Mouse (Mus musculus) brain, embryonic 14.5 days (tissue): Measurements from ENCODE around the gene Tsg101. TPM values are rescaled to one million over a fixed set of nuclear protein-coding genes. Genes with fewer than 3 reads are reported as not detected.

Experiments used
- DNase-seq: peaks from one replicate; pipeline ENCODE4 v3.0.0-alpha.2; 2011; ENCODE audit warnings: low read depth
- CTCF ChIP-seq: fragments of 200-500 bp; IDR thresholded peaks from 2 replicates; pipeline ENCODE4 v1.5.1; 2012; ENCODE audit warnings: inconsistent platforms, mild to moderate bottlenecking, moderate library complexity, borderline replicate concordance; ENCODE audit not compliant: insufficient read depth, insufficient read length; ENCODE audit errors: extremely low read depth
- POLR2A ChIP-seq: fragments of 200-500 bp; IDR thresholded peaks from 2 replicates; pipeline ENCODE4 v1.6.1; 2012; ENCODE audit warnings: mild to moderate bottlenecking, inconsistent platforms, borderline replicate concordance; ENCODE audit not compliant: poor library complexity, insufficient read depth, insufficient read length, severe bottlenecking; ENCODE audit errors: extremely low read depth
- polyA plus RNA-seq: library from polyadenylated mRNA; depleted of rRNA; stranded (reverse); fragments of >200 nt; gene quantifications from 2 replicates; pipeline ENCODE4 v1.2.3, GENCODE M21; 2012; rRNA removed

The Tsg101 gene
- polyA plus RNA-seq, 1 experiment, result 162 TPM

- no peak for DNase-seq
- TF ChIP-seq POLR2A, result no peak
- TF ChIP-seq CTCF, result no peak
These were observed 78.8 kb downstream of the Tsg101 start, which contains the start of gene Ldha for GRCm38 (mm10) chr7:46840787-46841525. Ldha (plus strand) TSS chr7:46841475.

GRCm38 (mm10) chr7:46840326-46840725 lies 79.4 kb downstream of the Tsg101 start:
- no peak for DNase-seq
- TF ChIP-seq CTCF (no peak), POLR2A (no peak)

GRCm38 (mm10) chr7:46839861-46840260 lies 79.9 kb downstream of the Tsg101 start:
- no peak for TF ChIP-seq POLR2A
- no peak for DNase-seq

GRCm38 (mm10) chr7:46839446-46839845 lies 80.3 kb downstream of the Tsg101 start:
- no peak for DNase-seq
- TF ChIP-seq POLR2A, result no peak
- TF ChIP-seq CTCF, result no peak

Other genes with a start within 250 kb of the Tsg101 start
- gene Tph1, start 247.4 kb downstream of the Tsg101 start, polyA plus RNA-seq, result 0.21 and 0.27 TPM in 2 replicates
- 14.5 and 14.8 TPM in 2 replicates for gene Saal1, start 209.3 kb downstream of the Tsg101 start, polyA plus RNA-seq
- gene Saa3, start 204.3 kb downstream of the Tsg101 start, polyA plus RNA-seq, result not detected in 2 replicates
- not detected in 2 replicates for gene Saa4, start 187.4 kb downstream of the Tsg101 start, polyA plus RNA-seq
- 0.22 TPM in 1 of 2 replicates, not detected in the other for gene Saa1, start 177.0 kb downstream of the Tsg101 start, polyA plus RNA-seq
- not detected in 2 replicates for gene Saa2, start 168.2 kb downstream of the Tsg101 start, polyA plus RNA-seq
- gene Hps5, start 123.9 kb downstream of the Tsg101 start, polyA plus RNA-seq, result 22.6 and 24.6 TPM in 2 replicates
- 28.7 and 29.0 TPM in 2 replicates for gene Gtf2h1, start 123.9 kb downstream of the Tsg101 start, polyA plus RNA-seq
- gene Ldha, start 78.5 kb downstream of the Tsg101 start, polyA plus RNA-seq, result 286 and 288 TPM in 2 replicates
- 0.16 and 0.20 TPM in 2 replicates for gene Ldhc, start 58.8 kb downstream of the Tsg101 start, polyA plus RNA-seq
- 6.5 and 7.5 TPM in 2 replicates for gene Uevld, start 38.6 kb upstream of the Tsg101 start, polyA plus RNA-seq
- gene Gm9999, start 63.6 kb upstream of the Tsg101 start, polyA plus RNA-seq, result not detected in 2 replicates
- gene Spty2d1, start 88.4 kb upstream of the Tsg101 start, polyA plus RNA-seq, result 5.4 and 6.2 TPM in 2 replicates
- 17.4 and 22.6 TPM in 2 replicates for gene Tmem86a, start 130.6 kb upstream of the Tsg101 start, polyA plus RNA-seq
- 166 and 218 TPM in 2 replicates for gene Ptpn5, start 213.7 kb upstream of the Tsg101 start, polyA plus RNA-seq